In genomic region chr1:53830286-53830685, GRCm38 (mm10) we compare ENCODE assay signal across 15 mouse cellular contexts.
"Had no signal": no experiment of that assay in that cellular context is flagged by ENCODE, and none has a peak within 500 bp of the region (broad histone marks: within the 10 kb centered on the region; RNA-seq: fewer than 3 reads in every experiment).

No protein-coding gene starts in this region.

- DNase-seq: gastrocnemius, adult 2 months; gastrocnemius, postnatal 10 days; gastrocnemius, postnatal 25 days; heart, adult 2 months; heart, postnatal 14 days; heart, postnatal 36 days; kidney, adult 11 months; kidney, adult 2 months; kidney, postnatal 10 days; kidney, postnatal 25 days; kidney, postnatal 4 days; left cerebral cortex, postnatal 4 days had no signal

- ATAC-seq: hindbrain, postnatal 0 days; intestine, embryonic 16.5 days; liver, embryonic 12.5 days had no signal
